Mouse (Mus musculus) urinary bladder, postnatal 25 days (tissue): ENCODE data around the gene Dnm3.

Experiments
- DNase-seq: peaks from one replicate; pipeline ENCODE4 v3.0.0; 2022; ENCODE audit warnings: low spot score

Dnm3 gene

DNA sequence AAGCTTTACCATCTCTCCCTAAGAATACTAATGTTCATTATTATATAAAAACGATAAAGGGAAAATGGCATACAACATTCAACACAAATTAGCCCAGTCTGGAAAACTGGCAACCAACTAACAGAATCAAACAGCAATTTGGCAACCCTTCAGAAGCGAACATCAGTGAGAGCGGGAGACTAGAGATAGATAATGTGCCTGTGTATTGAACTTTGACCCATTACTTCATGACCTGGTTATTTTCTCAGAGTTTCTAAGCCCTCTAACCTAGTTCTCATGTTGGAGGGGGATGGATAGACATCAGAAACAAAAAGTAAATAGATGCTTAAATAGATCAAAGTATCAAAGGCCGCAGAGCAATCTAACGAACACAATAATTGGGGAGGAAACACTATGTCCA is 230.6 kb downstream of the Dnm3 start:
- no peak for DNase-seq

DNA sequence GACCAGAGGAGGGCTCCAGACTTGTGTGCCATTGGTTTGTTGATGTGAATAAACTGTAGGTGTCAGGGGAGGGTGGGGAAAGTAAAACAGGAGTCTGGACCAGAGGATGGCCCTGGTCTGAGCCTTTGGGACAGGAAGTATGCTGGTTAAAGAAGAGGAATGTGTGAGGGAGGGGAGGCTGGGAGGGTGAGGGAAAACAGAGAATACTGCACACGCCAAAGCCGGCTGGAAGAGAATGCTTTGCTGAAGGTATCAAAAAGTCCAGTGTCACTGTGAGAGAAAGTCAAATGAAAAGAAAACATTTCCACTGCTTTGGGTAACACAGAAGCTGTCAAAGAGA is 234.2 kb downstream of the Dnm3 start:
- DNase-seq, result no peak

DNA sequence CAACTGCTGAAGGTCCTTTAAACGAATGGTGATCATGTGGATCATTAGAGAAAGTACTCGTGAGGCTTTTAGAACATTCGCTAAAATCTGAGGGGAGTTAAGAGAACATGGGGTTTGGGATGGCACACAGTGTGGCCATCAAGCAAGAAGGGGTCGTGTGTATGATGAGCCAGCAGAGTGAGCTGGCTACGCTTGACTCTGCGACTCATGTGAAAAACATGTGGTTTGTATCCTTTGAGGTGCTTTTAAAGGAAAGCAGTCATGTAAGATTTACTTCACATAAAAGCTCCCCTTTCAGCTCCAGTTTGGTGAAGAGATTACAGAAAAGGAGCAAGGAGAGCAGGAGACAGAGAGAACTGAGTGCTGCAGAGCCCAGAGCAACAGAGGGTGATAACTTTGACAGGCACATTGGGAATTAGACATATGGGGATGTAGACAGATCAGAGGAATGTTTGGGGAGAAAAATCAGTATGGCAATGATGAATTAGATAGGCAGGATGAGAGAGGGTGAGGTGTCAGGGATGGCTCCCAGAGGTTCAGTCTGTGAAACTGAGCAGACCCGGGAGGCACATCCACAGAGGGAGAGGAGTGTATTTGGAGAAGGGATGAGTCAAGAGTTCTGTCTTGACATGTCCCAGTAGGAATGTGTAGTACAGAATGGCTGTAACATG is 234.7 kb downstream of the Dnm3 start:
- DNase-seq, result no peak

GRCm38 (mm10) chr1:162240720-162241119 is 237.1 kb downstream of the Dnm3 start:
- DNase-seq, result no peak

GRCm38 (mm10) chr1:162238646-162239045 is 239.2 kb downstream of the Dnm3 start:
- no peak for DNase-seq

- no peak for DNase-seq
Measured at GRCm38 (mm10) chr1:162236624-162237159, 241.1 kb downstream of the Dnm3 start.

GRCm38 (mm10) chr1:162225621-162226147 is 252.2 kb downstream of the Dnm3 start:
- no peak for DNase-seq

- no peak for DNase-seq
Measured at GRCm38 (mm10) chr1:162224817-162225605, 252.8 kb downstream of the Dnm3 start.

DNA sequence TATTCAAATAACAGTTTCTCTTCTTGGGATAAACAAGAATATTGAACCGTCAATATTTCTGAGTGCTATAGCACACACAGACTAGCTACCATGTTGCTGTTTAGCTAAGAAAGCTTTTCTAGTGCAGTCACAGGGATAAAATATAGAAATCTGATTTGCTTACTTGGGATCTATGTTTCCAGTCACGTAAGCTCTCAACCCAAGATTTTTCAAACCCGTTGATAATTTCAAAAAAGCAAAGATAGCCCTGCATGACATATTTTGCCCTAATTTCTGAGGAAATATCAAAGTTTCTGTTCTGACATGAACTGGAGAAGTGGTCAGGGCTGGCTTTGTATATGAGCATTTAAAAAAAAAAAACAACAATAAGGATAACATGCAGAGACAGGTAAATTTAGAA is 253.8 kb downstream of the Dnm3 start:
- DNase-seq, result no peak

- DNase-seq, result no peak
Measured at GRCm38 (mm10) chr1:162223258-162223940, 254.4 kb downstream of the Dnm3 start.

DNA sequence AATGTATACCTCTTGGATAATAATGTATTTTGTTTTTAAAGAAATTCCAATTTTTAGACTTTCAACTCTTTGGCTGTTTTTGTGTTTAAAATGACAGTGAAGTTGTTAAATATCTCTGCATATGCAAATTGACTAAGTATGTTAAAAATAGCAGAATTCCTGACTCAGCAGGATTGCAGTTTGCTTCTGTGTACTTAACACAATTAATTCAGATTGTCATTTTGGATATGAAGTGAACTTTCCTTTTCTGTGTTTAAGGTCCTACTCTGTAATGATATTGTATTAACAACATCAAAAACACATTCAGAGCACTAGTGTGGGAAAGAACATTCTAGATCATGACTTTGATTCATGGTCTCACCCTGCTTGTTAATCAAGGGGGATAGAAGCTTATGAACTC is 255.5 kb downstream of the Dnm3 start:
- no peak for DNase-seq

DNA sequence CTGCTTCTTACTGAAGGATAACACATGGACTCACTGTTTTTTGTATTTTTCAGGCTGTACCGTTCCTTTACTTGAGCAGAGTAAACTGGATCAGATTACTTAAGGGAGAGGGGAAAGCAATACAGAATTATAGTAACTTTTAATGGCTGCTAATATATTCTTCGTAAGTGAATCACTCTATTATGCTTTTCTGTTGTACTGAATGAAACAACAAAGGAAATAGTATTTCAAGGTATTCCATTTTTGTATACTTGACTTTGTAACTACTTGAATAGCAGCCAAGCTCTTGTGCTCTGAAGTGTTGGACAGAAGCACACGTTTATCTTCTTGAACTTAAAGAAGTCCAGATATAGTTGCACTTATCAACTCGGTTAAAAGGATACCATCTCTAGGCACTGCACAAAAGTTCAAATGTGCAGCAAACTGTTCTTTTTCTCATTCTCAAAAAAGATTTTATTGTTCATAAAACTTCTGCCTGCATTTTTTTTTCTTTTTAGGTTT is 256.0 kb downstream of the Dnm3 start:
- no peak for DNase-seq

- no peak for DNase-seq
Measured at GRCm38 (mm10) chr1:162220891-162221290, 256.9 kb downstream of the Dnm3 start.

GRCm38 (mm10) chr1:162219781-162220180 is 258.1 kb downstream of the Dnm3 start:
- DNase-seq, result no peak

DNA sequence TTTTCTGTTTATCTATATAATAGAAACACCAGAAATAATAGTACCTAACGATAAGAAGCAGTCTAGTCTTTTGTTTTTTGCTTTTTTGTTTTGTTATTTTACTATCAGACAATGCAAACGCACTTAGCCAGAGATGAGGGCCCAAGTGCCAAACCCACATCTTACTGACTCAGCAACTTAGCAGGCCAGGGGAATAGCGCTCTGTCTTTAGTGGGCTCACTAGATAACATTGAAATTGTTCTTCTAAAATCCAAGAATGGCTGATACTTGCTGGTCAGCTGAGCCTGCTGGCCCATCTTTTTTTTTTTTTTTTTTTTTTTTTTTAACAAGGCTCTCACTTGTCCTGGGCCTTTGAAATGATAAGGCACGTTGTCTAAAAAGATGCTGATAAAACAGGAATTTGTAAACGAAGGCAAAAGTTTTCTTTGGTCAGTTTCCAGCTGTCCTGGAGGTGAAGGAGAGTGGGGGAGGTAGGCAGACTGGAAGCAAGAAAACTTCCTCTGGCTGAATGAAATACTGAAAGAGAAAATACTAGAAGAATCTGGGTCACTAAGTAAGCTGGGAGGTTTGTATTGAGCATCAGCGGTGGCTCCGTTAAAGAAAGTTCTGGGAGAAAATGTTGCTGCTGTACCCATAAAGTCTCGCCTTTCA is 259.2 kb downstream of the Dnm3 start:
- no peak for DNase-seq

GRCm38 (mm10) chr1:162217340-162217974 is 260.4 kb downstream of the Dnm3 start:
- DNase-seq, result peak; percentile 26

DNA sequence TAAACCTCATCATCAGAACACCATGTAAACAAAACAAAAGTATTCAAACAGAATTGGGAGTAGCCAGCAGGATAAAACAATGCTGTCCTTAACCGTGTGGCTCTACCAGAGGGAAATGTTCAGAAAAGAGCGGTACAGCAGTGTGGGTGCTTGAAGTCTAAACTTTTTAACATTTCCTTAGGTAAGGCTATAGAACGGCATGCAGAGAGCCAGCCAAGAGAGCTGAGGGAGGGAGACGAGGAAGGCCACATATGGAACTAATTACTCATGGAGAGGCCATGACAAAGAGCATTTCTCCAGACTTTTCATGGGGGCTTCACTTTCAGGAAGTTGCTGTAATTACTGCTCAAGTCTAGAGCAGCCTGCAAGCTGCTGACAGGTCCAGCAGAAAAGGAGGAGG is 261.2 kb downstream of the Dnm3 start:
- DNase-seq, result no peak

DNA sequence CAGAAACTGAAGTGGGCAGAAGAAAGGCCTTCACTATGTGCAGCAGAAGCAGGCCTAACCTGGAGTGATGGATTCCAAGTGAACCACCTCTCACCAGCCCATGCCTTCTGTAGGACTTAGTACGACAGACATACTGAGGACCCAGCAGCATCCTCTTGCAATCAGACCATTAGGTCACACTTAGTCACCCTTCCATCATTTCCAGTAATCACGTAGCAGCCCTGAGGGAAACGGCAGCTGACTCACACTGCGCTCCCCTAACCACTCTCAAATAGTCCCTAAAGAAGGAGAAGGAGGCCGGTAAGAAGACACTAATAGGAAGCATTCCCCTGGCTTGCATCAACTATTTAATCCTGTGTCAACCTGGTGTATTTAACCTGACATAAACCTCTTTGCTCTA is 262.1 kb downstream of the Dnm3 start:
- DNase-seq, result no peak

GRCm38 (mm10) chr1:162213066-162213465 is 264.8 kb downstream of the Dnm3 start:
- no peak for DNase-seq

DNA sequence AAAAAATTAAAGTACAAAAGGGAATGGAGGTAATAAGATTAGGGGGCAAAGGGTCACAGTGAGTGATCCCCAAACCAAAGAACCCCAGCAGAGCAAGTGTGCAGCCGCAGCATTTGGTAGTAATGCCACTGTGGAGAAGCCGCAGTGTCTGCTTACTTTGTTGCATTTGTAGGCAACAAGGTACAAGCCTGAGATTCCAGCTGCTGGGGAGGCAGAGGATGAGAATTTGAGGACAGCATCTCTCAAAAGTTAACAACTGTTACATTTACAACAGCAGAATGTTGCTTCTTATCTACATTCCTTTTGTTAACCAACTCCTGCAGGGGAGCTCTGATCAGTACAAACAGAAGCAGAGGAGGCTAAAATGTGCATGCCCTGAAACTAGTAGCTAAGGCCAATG is 267.3 kb downstream of the Dnm3 start:
- DNase-seq, result no peak

- no peak for DNase-seq
Measured at GRCm38 (mm10) chr1:162209487-162210149, 268.2 kb downstream of the Dnm3 start.
